Mouse (Mus musculus) fibroblast of lung, adult 2 months (primary cell): ENCODE measurements around the gene D930007J09Rik.

ENCODE experiments used
- DNase-seq: peaks from one replicate; pipeline ENCODE4 v3.0.0-alpha.2; 2011; ENCODE audit warnings: low read depth

Gene D930007J09Rik

GRCm38 (mm10) chr13:32819926-32820325 is 17.3 kb upstream of the D930007J09Rik start:
- DNase-seq: no peak

GRCm38 (mm10) chr13:32819241-32819640 is 16.6 kb upstream of the D930007J09Rik start:
- no peak for DNase-seq

DNA sequence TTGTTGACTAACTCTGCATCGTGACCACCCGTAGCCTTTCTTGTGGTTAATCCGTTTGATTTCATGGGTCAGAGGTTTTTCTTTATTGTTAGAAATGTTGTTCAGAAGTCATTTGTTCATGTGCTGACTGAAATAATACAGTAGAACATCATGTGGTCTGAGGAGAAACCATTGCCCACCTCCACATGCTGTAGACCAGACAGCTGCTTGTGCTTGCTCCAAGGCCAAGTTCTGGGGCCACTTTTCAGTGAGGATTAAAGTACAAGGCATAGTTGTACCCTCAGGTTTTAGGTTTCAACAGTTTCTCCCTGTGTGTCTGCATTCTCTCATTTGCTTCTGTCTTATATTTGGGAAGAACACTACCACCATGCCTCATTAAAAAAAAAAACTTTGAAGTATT is 5.0 kb upstream of the D930007J09Rik start:
- DNase-seq: no peak

- no peak for DNase-seq
These were observed 4.2 kb upstream of the D930007J09Rik start for GRCm38 (mm10) chr13:32806820-32807219.

DNA sequence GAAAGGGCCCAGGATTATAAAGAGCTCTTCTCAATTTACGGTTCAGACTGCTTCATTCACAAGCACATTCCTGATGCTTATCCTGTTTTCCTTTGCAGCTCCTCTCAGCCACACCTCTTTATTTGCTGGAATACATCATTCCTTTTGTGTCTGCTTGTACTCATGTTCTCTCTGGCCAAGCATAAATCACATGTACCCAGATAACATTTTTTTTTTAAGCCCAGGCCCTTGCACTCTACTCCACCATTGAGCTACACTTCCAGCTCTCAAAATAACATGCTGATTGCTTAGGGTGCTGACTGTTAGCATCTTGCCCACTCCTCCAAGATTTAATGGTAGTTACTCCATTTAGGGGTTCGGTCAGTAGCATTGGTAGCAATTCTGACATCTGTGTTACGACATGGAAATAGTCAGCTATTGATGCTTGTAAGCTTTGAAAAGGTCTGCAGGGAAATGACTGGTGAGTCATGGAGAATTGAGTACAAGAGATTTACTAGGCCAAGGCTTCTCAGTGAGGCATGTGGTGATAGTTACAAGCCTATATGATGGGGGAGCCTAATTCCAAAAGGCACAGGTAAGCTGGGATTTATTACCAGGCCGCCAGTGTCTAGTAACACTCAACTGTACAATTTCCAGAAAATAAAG is 1.2 kb upstream of the D930007J09Rik start:
- no peak for DNase-seq

- peak; percentile 99 for DNase-seq
These were observed 892 bp downstream of the D930007J09Rik start, which contains the start of gene Wrnip1 for GRCm38 (mm10) chr13:32801693-32802221. Gene Wrnip1, plus strand, starts transcription at chr13:32802038.

GRCm38 (mm10) chr13:32800859-32801258 is 1.8 kb downstream of the D930007J09Rik start:
- no peak for DNase-seq

- DNase-seq: no peak
These were observed 3.5 kb downstream of the D930007J09Rik start for GRCm38 (mm10) chr13:32799131-32799530.

- no peak for DNase-seq
These were observed 5.6 kb downstream of the D930007J09Rik start for GRCm38 (mm10) chr13:32797085-32797484.

- DNase-seq: no peak
These were observed 7.5 kb downstream of the D930007J09Rik start for GRCm38 (mm10) chr13:32795166-32795565.

DNA sequence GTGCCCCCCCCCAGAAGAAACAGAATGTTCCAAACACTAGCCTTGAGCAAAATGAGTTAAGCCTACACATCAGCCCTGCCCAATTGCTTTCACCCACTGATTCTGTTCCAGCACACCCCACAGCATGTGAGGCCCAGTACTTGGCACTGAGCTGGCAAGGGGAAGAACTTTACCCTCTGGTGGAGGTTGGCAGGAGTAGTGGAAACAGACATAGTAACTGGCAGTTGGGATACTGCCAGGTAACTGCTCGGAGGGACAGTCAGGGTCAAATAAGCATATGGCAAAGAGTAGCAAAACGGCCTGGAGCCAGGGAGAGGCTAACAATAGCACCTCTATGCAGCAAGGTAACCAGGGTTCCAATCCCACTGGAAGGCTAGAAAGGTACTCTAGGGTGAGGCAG is 8.0 kb downstream of the D930007J09Rik start:
- DNase-seq: no peak

- DNase-seq: no peak
These were observed 12.9 kb downstream of the D930007J09Rik start for GRCm38 (mm10) chr13:32789781-32790180.

DNA sequence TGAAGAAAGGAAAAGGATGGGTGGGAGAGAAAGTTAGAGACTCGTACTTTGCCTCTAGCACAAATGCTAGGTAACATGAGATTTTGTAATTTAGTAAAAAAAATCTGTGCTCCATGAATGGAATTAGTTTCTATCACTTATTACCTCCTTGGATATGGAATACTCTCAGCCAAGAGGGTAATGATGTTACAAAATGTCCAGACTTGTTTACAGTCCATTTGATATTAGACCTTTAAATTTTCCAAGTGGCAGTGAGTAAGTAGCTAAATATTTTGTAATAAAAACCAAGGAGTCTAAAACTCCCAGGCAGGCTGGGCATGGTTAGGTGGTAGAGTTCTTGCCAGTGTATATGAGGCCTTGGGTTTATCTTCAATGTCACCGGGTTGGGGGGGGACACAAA is 15.1 kb downstream of the D930007J09Rik start:
- no peak for DNase-seq

GRCm38 (mm10) chr13:32783816-32784215 is 18.8 kb downstream of the D930007J09Rik start, which contains the start of gene Mylk4:
Gene Mylk4, minus strand, starts transcription at chr13:32783954.
- DNase-seq: no peak

- DNase-seq: no peak
These were observed 19.6 kb downstream of the D930007J09Rik start for GRCm38 (mm10) chr13:32783055-32783454.

- no peak for DNase-seq
These were observed 23.8 kb downstream of the D930007J09Rik start for GRCm38 (mm10) chr13:32778861-32779260.

GRCm38 (mm10) chr13:32776350-32776749 is 26.3 kb downstream of the D930007J09Rik start:
- DNase-seq: no peak

GRCm38 (mm10) chr13:32775889-32776288 is 26.8 kb downstream of the D930007J09Rik start:
- DNase-seq: no peak

- no peak for DNase-seq
These were observed 32.7 kb downstream of the D930007J09Rik start for GRCm38 (mm10) chr13:32769960-32770359.

- DNase-seq: no peak
These were observed 34.5 kb downstream of the D930007J09Rik start for GRCm38 (mm10) chr13:32768104-32768503.

DNA sequence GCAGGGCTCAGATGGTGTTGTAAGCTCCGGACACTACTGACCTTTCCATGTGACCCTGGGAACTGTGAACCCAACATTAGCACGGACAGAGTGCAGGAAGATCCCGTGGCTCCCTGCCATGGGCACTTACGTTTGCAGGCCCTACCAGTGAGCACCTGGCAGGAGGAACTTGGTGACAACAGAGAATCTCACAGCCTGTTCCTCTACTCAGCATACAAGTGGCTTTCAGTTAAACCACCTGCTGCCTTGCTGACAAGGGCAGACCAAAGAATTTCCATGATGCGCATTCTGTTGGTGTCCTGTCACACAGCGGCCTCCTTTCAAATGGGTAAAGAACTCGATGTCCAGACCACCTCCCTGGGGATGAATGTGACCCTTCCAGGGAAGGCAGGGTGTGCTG is 38.2 kb downstream of the D930007J09Rik start:
- no peak for DNase-seq

- no peak for DNase-seq
These were observed 39.5 kb downstream of the D930007J09Rik start for GRCm38 (mm10) chr13:32763141-32763540.

DNA sequence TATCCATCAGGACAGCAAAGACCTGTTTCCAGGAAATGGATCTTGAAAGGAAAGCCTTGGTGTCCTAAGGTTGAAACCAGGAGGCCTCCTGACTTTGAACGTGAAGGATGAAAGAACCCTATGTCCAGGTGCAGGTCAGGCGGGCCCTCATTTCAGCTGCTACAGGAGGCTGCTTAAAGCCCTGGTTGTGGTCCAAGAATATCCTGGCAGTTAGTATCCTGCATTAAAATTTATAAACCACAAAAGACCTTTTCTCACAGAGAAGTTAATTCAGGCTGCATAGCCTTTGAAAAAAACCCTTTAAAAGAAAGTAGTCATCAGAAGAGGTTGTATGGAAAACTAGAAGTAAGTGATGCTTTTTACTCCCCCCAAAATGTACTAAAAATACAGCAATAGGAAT is 41.9 kb downstream of the D930007J09Rik start:
- no peak for DNase-seq

- no peak for DNase-seq
These were observed 43.6 kb downstream of the D930007J09Rik start for GRCm38 (mm10) chr13:32759036-32759435.
